Mouse (Mus musculus) G1E (cell line): Measurements from ENCODE around the gene Hoxc9. TPM values are rescaled to one million over a fixed set of nuclear protein-coding genes. Genes with fewer than 3 reads are reported as not detected.
A peak's percentile ranks its signal among the peaks of the same experiment; 100 is the strongest.

Experiments used
- ATAC-seq: 2 replicates; pipeline ENCODE4 v1.8.0; 2016; ENCODE audit warnings: mild to moderate bottlenecking; ENCODE audit not compliant: insufficient number of reproducible peaks, poor library complexity, low FRiP score, severe bottlenecking; ENCODE audit errors: extremely low read depth
- DNase-seq: peaks from one replicate; pipeline ENCODE4 v3.0.0; 2012; ENCODE audit warnings: low spot score
- H3K27me3 ChIP-seq: 2 replicates; pipeline ENCODE4 v1.6.1; 2012; ENCODE audit warnings: mild to moderate bottlenecking, low read length, inconsistent platforms; ENCODE audit not compliant: insufficient read depth
- H3K36me3 ChIP-seq: replicated peaks from 2 replicates; pipeline ENCODE3; 2012; ENCODE audit warnings: mild to moderate bottlenecking, inconsistent platforms
- H3K4me1 ChIP-seq: 2 replicates; pipeline ENCODE4 v1.6.1; 2012; ENCODE audit warnings: low read depth, low read length, inconsistent platforms, mixed read lengths; ENCODE audit not compliant: insufficient read depth
- H3K4me3 ChIP-seq: 2 replicates; pipeline ENCODE4 v1.5.1; 2012; ENCODE audit warnings: low read depth, mild to moderate bottlenecking, inconsistent platforms, low read length, moderate library complexity, mixed read lengths
- H3K9me3 ChIP-seq: replicated peaks from 2 replicates; pipeline ENCODE4 v1.6.1; 2012; ENCODE audit warnings: inconsistent platforms
- CTCF ChIP-seq: IDR thresholded peaks from 2 replicates; pipeline ENCODE4 v1.5.1; 2012; ENCODE audit warnings: low read depth, low read length, inconsistent platforms, mixed read lengths
- GATA1 ChIP-seq: IDR thresholded peaks from 2 replicates; pipeline ENCODE4 v1.6.1; 2012; ENCODE audit warnings: borderline replicate concordance, low read length, inconsistent platforms, mixed read lengths
- GATA2 ChIP-seq: IDR thresholded peaks from 2 replicates; pipeline ENCODE4 v1.6.1; 2012; ENCODE audit warnings: low read depth, low read length, inconsistent platforms, borderline replicate concordance
- POLR2AphosphoS5 ChIP-seq: IDR thresholded peaks from 2 replicates; pipeline ENCODE4 v1.6.1; 2012; ENCODE audit warnings: low read depth, low read length, inconsistent platforms; ENCODE audit not compliant: insufficient replicate concordance
- TAL1 ChIP-seq: conservative IDR thresholded peaks from 2 replicates; pipeline ENCODE4 v1.6.1; 2012; ENCODE audit warnings: low read depth, low read length, inconsistent platforms, mixed read lengths
- polyA plus RNA-seq: library from polyadenylated mRNA; stranded (reverse); fragments of >175 nt; gene quantifications from 2 replicates; pipeline ENCODE4 v1.2.3, GENCODE M21; 2012
- total RNA-seq, 2 experiments: library from RNA; stranded (forward) in 1 of 2; stranded (reverse) in 1 of 2; fragments of 200-1000 nt in 1 of 2; fragments of >200 nt in 1 of 2; fragmentation: Nextera tagmentation in 1 of 2; gene quantifications; 2 replicates each; pipeline ENCODE4 v1.2.3; 2014 to 2017

Gene Hoxc9
- total and polyA plus RNA-seq, 3 experiments: 3.9 to 9.8 (median 7.9) TPM

GRCm38 (mm10) chr15:102955833-102956640 lies 20.2 kb upstream of the Hoxc9 start:
- DNase-seq: no peak
- no peaks in the 10 kb centered on the region for H3K9me3 ChIP-seq
- H3K4me1 ChIP-seq: peaks cover 20% of the 10 kb centered on the region
- H3K4me3 ChIP-seq: peak overlapping the region; percentile 38; the same call in 1 of the 2 replicates
- TF ChIP-seq POLR2AphosphoS5: no peak
- no peak for TF ChIP-seq TAL1
- TF ChIP-seq GATA2: no peak
- no peak for TF ChIP-seq CTCF
- no peak for TF ChIP-seq GATA1
- no peak for ATAC-seq
- no peaks in the 10 kb centered on the region for H3K36me3 ChIP-seq
- peaks cover 93% of the 10 kb centered on the region for H3K27me3 ChIP-seq

DNA sequence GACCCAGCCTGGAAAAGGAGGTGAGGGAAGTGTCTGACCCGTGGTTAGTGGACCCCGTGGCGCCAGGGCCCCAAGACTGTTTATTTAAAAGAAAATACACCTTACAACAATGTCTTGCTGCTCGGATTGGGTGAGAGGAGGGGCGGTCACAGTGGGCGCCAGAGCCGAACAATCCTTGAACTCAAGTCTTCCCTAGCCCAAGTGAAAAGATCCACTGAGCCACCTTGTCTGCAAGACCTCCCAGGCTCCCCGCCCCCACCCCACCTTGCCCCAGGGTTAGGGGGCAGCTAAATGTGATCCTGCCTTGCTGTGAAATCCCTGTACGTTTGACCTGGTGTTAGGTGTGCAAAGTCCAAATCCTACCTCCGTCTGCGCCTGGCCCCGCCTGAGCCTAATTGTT lies 19.3 kb upstream of the Hoxc9 start:
- Histone ChIP-seq H3K36me3 (no peaks in the 10 kb centered on the region), H3K9me3 (no peaks in the 10 kb centered on the region), H3K4me1 (peaks cover 22% of the 10 kb centered on the region), H3K4me3 (no peak overlapping the region), H3K27me3 (peaks cover 93% of the 10 kb centered on the region)
- DNase-seq (no peak), ATAC-seq (no peak)
- TF ChIP-seq GATA1 (no peak), GATA2 (no peak), CTCF (no peak), POLR2AphosphoS5 (no peak), TAL1 (no peak)

- ATAC-seq (no peak), DNase-seq (no peak)
- H3K27me3 ChIP-seq: peaks cover 92% of the 10 kb centered on the region
- H3K9me3 ChIP-seq: no peaks in the 10 kb centered on the region
- H3K4me1 ChIP-seq: peaks cover 38% of the 10 kb centered on the region
- no peak overlapping the region for H3K4me3 ChIP-seq
- TF ChIP-seq TAL1 (no peak), CTCF (no peak), POLR2AphosphoS5 (no peak), GATA1 (no peak), GATA2 (no peak)
- no peaks in the 10 kb centered on the region for H3K36me3 ChIP-seq
These were observed 16.5 kb upstream of the Hoxc9 start for GRCm38 (mm10) chr15:102959663-102960191.

GRCm38 (mm10) chr15:102961728-102962127 lies 14.5 kb upstream of the Hoxc9 start:
- DNase-seq (no peak), ATAC-seq (no peak)
- H3K9me3 ChIP-seq: no peaks in the 10 kb centered on the region
- peaks cover 89% of the 10 kb centered on the region for H3K27me3 ChIP-seq
- no peak for TF ChIP-seq TAL1
- TF ChIP-seq CTCF: no peak
- no peak for TF ChIP-seq POLR2AphosphoS5
- no peak for TF ChIP-seq GATA1
- TF ChIP-seq GATA2: no peak
- H3K4me1 ChIP-seq: peaks cover 37% of the 10 kb centered on the region
- H3K4me3 ChIP-seq: no peak overlapping the region
- no peaks in the 10 kb centered on the region for H3K36me3 ChIP-seq

DNA sequence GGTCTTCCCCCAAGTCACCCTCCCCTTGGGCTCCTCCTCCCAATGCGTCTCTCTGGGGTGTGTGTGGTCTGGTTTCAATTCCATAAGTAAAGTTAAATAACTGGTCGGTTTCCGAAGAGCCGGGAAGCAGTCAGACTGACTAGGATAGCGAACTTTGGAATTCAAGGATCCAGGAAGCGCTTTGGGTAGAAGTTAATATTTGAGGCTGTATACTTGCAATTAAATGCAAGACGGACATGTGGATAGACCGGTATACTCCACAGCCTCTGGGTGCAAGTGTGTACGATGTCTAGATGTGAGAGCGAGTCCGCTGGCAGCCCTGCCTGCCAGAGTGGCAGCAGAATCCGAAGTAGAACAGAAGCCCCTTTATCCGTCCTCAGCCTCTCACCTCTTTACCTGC lies 13.7 kb upstream of the Hoxc9 start:
- DNase-seq (no peak), ATAC-seq (no peak)
- H3K9me3 ChIP-seq: no peaks in the 10 kb centered on the region
- H3K27me3 ChIP-seq: peaks cover 89% of the 10 kb centered on the region
- peaks cover 41% of the 10 kb centered on the region for H3K4me1 ChIP-seq
- H3K4me3 ChIP-seq: no peak overlapping the region
- H3K36me3 ChIP-seq: no peaks in the 10 kb centered on the region
- no peak for TF ChIP-seq GATA1
- no peak for TF ChIP-seq TAL1
- no peak for TF ChIP-seq POLR2AphosphoS5
- TF ChIP-seq CTCF: no peak
- no peak for TF ChIP-seq GATA2

GRCm38 (mm10) chr15:102963259-102963658 lies 13.0 kb upstream of the Hoxc9 start:
- H3K4me1 ChIP-seq: peaks cover 44% of the 10 kb centered on the region
- no peak for DNase-seq
- H3K36me3 ChIP-seq: no peaks in the 10 kb centered on the region
- TF ChIP-seq CTCF (no peak), TAL1 (no peak), GATA2 (no peak), GATA1 (no peak), POLR2AphosphoS5 (no peak)
- H3K9me3 ChIP-seq: no peaks in the 10 kb centered on the region
- no peak overlapping the region for H3K4me3 ChIP-seq
- H3K27me3 ChIP-seq: peaks cover 88% of the 10 kb centered on the region
- no peak for ATAC-seq
